Mouse (Mus musculus) E14TG2a.4 (cell line): ENCODE results near the gene Rpa1.

Source experiments
- CTCF ChIP-seq: conservative IDR thresholded peaks from 2 replicates; pipeline ENCODE4 v1.5.1; 2014; ENCODE audit warnings: low read length
- POU5F1 ChIP-seq: IDR thresholded peaks from 2 replicates; pipeline ENCODE4 v1.6.1; 2014; ENCODE audit warnings: low read length, borderline replicate concordance

GRCm38 (mm10) chr11:75257056-75257648 is 91.0 kb downstream of the Rpa1 start:
- no peak for TF ChIP-seq CTCF
- no peak for TF ChIP-seq POU5F1
